Mouse (Mus musculus) bone marrow, adult 2 months (tissue): Measurements from ENCODE around the gene Slpi.

Experiments
- CTCF ChIP-seq: fragments of 200-500 bp; IDR thresholded peaks from 2 replicates; pipeline ENCODE4 v1.5.1; 2011; ENCODE audit warnings: low read length, control low read depth; ENCODE audit not compliant: control insufficient read depth, insufficient read depth
- POLR2A ChIP-seq: fragments of 200-500 bp; IDR thresholded peaks from 2 replicates; pipeline ENCODE4 v1.6.1; 2011; ENCODE audit warnings: low read depth, mild to moderate bottlenecking, control low read depth, low read length, borderline replicate concordance; ENCODE audit not compliant: control insufficient read depth

DNA sequence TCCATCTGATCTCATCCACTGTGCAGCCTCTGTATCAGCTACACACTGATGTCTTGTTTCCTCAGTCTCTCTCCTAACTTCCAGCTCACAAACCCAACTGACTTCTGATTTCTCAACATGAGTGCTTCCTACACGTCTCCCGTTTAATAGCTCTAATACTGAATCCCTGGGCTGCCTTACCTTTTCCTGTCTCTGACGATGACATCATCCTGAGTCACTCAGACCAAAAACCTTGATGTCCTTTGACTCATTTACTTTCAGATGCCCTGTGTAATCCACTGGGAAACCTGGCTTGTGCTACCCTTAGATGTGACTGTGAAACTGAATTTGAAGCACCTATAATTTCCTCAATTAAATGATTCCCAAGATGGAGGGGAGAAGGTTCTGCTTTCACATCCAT lies 5.9 kb downstream of the Slpi start:
- no peak for TF ChIP-seq CTCF
- no peak for TF ChIP-seq POLR2A
